Mouse (Mus musculus) liver, embryonic 14.5 days (tissue): ENCODE results near the gene Magi1.

Experiments
- CTCF ChIP-seq: IDR thresholded peaks from 2 replicates; pipeline ENCODE4 v1.5.1; 2016; ENCODE audit warnings: antibody characterized with exemption, low read depth, control low read depth
- EP300 ChIP-seq: IDR thresholded peaks from 2 replicates; pipeline ENCODE4 v1.6.1; 2016; ENCODE audit warnings: antibody characterized with exemption, low read depth

- TF ChIP-seq CTCF (no peak), EP300 (no peak)
These were observed 52.4 kb downstream of the Magi1 start for GRCm38 (mm10) chr6:94231367-94231766.
